Mouse (Mus musculus) MEL (cell line): Measurements from ENCODE around the gene Wdr27. TPM values are rescaled to one million over a fixed set of nuclear protein-coding genes. Genes with fewer than 3 reads are reported as not detected.
"Not testable (repeated sequence)": the region's sequence is repeated elsewhere in the genome, so short reads cannot be mapped to it uniquely, and the experiment has no call there.

Experiments used
- DNase-seq: peaks from one replicate; pipeline ENCODE4 v3.0.0; 2011; ENCODE audit warnings: low read depth, low spot score
- H3K27ac ChIP-seq: 2 replicates; pipeline ENCODE4 v1.5.1; 2012; ENCODE audit warnings: low read depth, mild to moderate bottlenecking, control low read depth, low read length, moderate library complexity; ENCODE audit not compliant: control insufficient read depth
- H3K27me3 ChIP-seq, 2 experiments: fragments of 150-350 bp in 1 of 2; sonication (generic) in 1 of 2; 2 replicates each; pipeline ENCODE4 v1.6.1; 2012; ENCODE audit warnings: low read length in 2 of 2, mild to moderate bottlenecking in 2 of 2, improper control_type of control experiment in 1 of 2, moderate library complexity in 1 of 2; ENCODE audit not compliant: insufficient read depth in 2 of 2, control insufficient read depth in 1 of 2
- H3K36me3 ChIP-seq, 2 experiments: 2 replicates each; pipeline ENCODE4 v1.6.1; 2012 to 2014; ENCODE audit warnings: low read length in 2 of 2, improper control_type of control experiment in 1 of 2, inconsistent platforms in 1 of 2, mild to moderate bottlenecking in 1 of 2; ENCODE audit not compliant: insufficient read depth in 2 of 2, control insufficient read depth in 1 of 2
- H3K4me1 ChIP-seq, 2 experiments: fragments of 150-350 bp in 1 of 2; sonication (generic) in 1 of 2; 2 replicates each; pipeline ENCODE4 v1.6.1; 2012; ENCODE audit warnings: low read length in 2 of 2, improper control_type of control experiment in 1 of 2, mild to moderate bottlenecking in 1 of 2; ENCODE audit not compliant: insufficient read depth in 2 of 2, control insufficient read depth in 1 of 2
- H3K4me3 ChIP-seq, 2 experiments: fragments of 150-350 bp in 1 of 2; sonication (generic) in 1 of 2; 2 replicates each; pipeline ENCODE4 v1.5.1; 2012; ENCODE audit warnings: low read depth in 2 of 2, low read length in 2 of 2, mild to moderate bottlenecking in 2 of 2, moderate library complexity in 2 of 2, control low read depth in 1 of 2, improper control_type of control experiment in 1 of 2; ENCODE audit not compliant: control insufficient read depth in 1 of 2, insufficient read depth in 1 of 2
- H3K79me2 ChIP-seq: 2 replicates; pipeline ENCODE4 v1.6.1; 2012; ENCODE audit warnings: mild to moderate bottlenecking, low read length, moderate library complexity; ENCODE audit not compliant: control insufficient read depth, poor library complexity, insufficient read depth
- H3K9ac ChIP-seq: 2 replicates; pipeline ENCODE4 v1.6.1; 2012; ENCODE audit warnings: low read depth, mild to moderate bottlenecking, control low read depth, low read length, moderate library complexity; ENCODE audit not compliant: control insufficient read depth, poor library complexity, severe bottlenecking
- H3K9me3 ChIP-seq: fragments of 150-350 bp; sonication (generic); replicated peaks from 2 replicates; pipeline ENCODE4 v1.6.1; 2012; ENCODE audit warnings: mild to moderate bottlenecking, low read length, improper control_type of control experiment, moderate library complexity; ENCODE audit not compliant: insufficient read depth
- CTCF ChIP-seq, 3 experiments: IDR thresholded peaks in 2 of 3; conservative IDR thresholded peaks in 1 of 3; 2 replicates each; pipeline ENCODE4 v1.5.1; 2011 to 2012; ENCODE audit warnings: low read length in 3 of 3, low read depth in 2 of 3, mild to moderate bottlenecking in 2 of 3, improper control_type of control experiment in 1 of 3, inconsistent platforms in 1 of 3, mixed read lengths in 1 of 3, moderate library complexity in 1 of 3; ENCODE audit not compliant: control insufficient read depth in 1 of 3, insufficient read depth in 1 of 3, poor library complexity in 1 of 3, severe bottlenecking in 1 of 3
- EP300 ChIP-seq, 2 experiments: IDR thresholded peaks; 2 replicates each; pipeline ENCODE4 v1.6.1; 2011; ENCODE audit warnings: improper control_type of control experiment in 2 of 2, low read length in 2 of 2, low read depth in 1 of 2, mild to moderate bottlenecking in 1 of 2
- GABPA ChIP-seq: IDR thresholded peaks from 2 replicates; pipeline ENCODE4 v1.6.1; 2012; ENCODE audit warnings: low read depth, mild to moderate bottlenecking, inconsistent platforms, low read length, improper control_type of control experiment, moderate library complexity
- JUND ChIP-seq: IDR thresholded peaks from 2 replicates; pipeline ENCODE4 v1.6.1; 2011; ENCODE audit warnings: low read depth, mild to moderate bottlenecking, improper control_type of control experiment, low read length
- KAT2A ChIP-seq: conservative IDR thresholded peaks from 2 replicates; pipeline ENCODE4 v1.6.1; 2012; ENCODE audit warnings: low read depth, low read length, improper control_type of control experiment, inconsistent platforms
- MAX ChIP-seq: IDR thresholded peaks from 2 replicates; pipeline ENCODE4 v1.6.1; 2011; ENCODE audit warnings: low read length, improper control_type of control experiment
- MXI1 ChIP-seq: IDR thresholded peaks from 2 replicates; pipeline ENCODE4 v1.6.1; 2011; ENCODE audit warnings: mild to moderate bottlenecking, low read depth, low read length, improper control_type of control experiment
- MYB ChIP-seq: IDR thresholded peaks from 2 replicates; pipeline ENCODE4 v1.6.1; 2011; ENCODE audit warnings: mild to moderate bottlenecking, low read depth, low read length, improper control_type of control experiment
- MYC ChIP-seq: IDR thresholded peaks from 2 replicates; pipeline ENCODE4 v1.6.1; 2011; ENCODE audit warnings: low read depth, mild to moderate bottlenecking, low read length, improper control_type of control experiment, moderate library complexity
- POLR2A ChIP-seq, 2 experiments: IDR thresholded peaks; 2 replicates each; pipeline ENCODE4 v1.6.1; 2011 to 2012; ENCODE audit warnings: low read length in 2 of 2, mild to moderate bottlenecking in 2 of 2, control low read depth in 1 of 2, improper control_type of control experiment in 1 of 2, low read depth in 1 of 2, moderate library complexity in 1 of 2; ENCODE audit not compliant: control insufficient read depth in 1 of 2, insufficient read depth in 1 of 2, poor library complexity in 1 of 2
- RAD21 ChIP-seq: IDR thresholded peaks from 2 replicates; pipeline ENCODE4 v1.6.1; 2011; ENCODE audit warnings: mild to moderate bottlenecking, low read depth, low read length, improper control_type of control experiment
- RCOR1 ChIP-seq: IDR thresholded peaks from 2 replicates; pipeline ENCODE4 v1.6.1; 2012; ENCODE audit warnings: low read depth, mild to moderate bottlenecking, inconsistent platforms, low read length, improper control_type of control experiment
- SIN3A ChIP-seq: IDR thresholded peaks from 2 replicates; pipeline ENCODE4 v1.6.1; 2012; ENCODE audit warnings: low read length, improper control_type of control experiment, inconsistent platforms
- SMC3 ChIP-seq: IDR thresholded peaks from 2 replicates; pipeline ENCODE4 v1.6.1; 2011; ENCODE audit warnings: low read depth, low read length, improper control_type of control experiment
- TAL1 ChIP-seq: IDR thresholded peaks from 2 replicates; pipeline ENCODE4 v1.6.1; 2012; ENCODE audit warnings: mild to moderate bottlenecking, inconsistent platforms, low read length, moderate library complexity, mixed read lengths
- TBP ChIP-seq: IDR thresholded peaks from 2 replicates; pipeline ENCODE4 v1.8.0; 2011; ENCODE audit warnings: low read depth, low read length, improper control_type of control experiment
- USF2 ChIP-seq, 2 experiments: IDR thresholded peaks; 2 replicates each; pipeline ENCODE4 v1.6.1; 2011 to 2012; ENCODE audit warnings: improper control_type of control experiment in 2 of 2, low read length in 2 of 2, borderline replicate concordance in 1 of 2, inconsistent platforms in 1 of 2, low read depth in 1 of 2, mild to moderate bottlenecking in 1 of 2; ENCODE audit not compliant: insufficient read depth in 1 of 2
- ZKSCAN1 ChIP-seq: IDR thresholded peaks from 2 replicates; pipeline ENCODE4 v1.6.1; 2012; ENCODE audit warnings: low read depth, mild to moderate bottlenecking, inconsistent platforms, low read length, improper control_type of control experiment, moderate library complexity
- ZNF384 ChIP-seq: IDR thresholded peaks from 2 replicates; pipeline ENCODE4 v1.6.1; 2012; ENCODE audit warnings: low read depth, mild to moderate bottlenecking, inconsistent platforms, low read length, improper control_type of control experiment
- polyA plus RNA-seq, 2 experiments: library from polyadenylated mRNA; stranded (reverse) in 1 of 2; unstranded in 1 of 2; fragments of >175 nt in 1 of 2; fragments of >200 nt in 1 of 2; gene quantifications; 2 replicates each; pipeline versions ENCODE4 v1.2.1 to v1.2.4; 2012; ENCODE audit warnings: low replicate concordance in 2 of 2, low read depth in 1 of 2; ENCODE audit not compliant: insufficient read length in 2 of 2, insufficient read depth in 1 of 2, missing spikeins in 1 of 2
- total RNA-seq: library from RNA; depleted of rRNA; stranded (reverse); fragments of 300-350 nt; gene quantifications from 2 replicates; pipeline ENCODE4 v1.2.3, GENCODE M21; 2012

Wdr27 gene
- total and polyA plus RNA-seq, 3 experiments = 0.69 to 1.4 TPM; not detected in 1

DNA sequence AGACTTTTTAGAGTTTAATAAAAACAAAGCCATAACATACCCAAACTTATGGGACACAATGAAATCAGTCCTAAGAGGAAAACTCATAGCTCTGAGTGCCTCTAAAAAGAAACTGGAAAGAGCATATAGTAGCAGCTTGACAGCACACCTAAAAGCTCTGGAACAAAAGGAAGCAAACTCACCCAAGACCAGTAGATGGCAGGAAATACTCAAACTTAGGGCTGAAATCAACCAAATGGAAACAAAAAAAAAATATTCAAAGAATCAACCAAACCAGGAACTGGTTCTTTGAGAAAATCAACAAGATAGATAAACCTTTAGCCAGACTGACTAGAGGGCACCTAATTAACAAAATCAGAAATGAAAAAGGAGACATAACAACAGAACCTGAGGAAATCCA, 47.9 kb downstream of the Wdr27 start:
- H3K27me3 ChIP-seq, H3K9ac ChIP-seq, DNase-seq, H3K4me3 ChIP-seq, H3K27ac ChIP-seq, H3K36me3 ChIP-seq, H3K9me3 ChIP-seq, H3K79me2 ChIP-seq, H3K4me1 ChIP-seq: not testable (repeated sequence)
- TF ChIP-seq CTCF (IDR thresholded peaks at IDR 0.05 in 2 of 3, conservative IDR thresholded peaks at IDR 0.05 in 1 of 3; ENCODE audit: control insufficient read depth in 1 of 3, insufficient read depth in 1 of 3, low read depth in 2 of 3, low read length in 3 of 3, poor library complexity in 1 of 3, severe bottlenecking in 1 of 3) = peak in 1 of 3 experiments; percentile 33; a peak in 2 of 6 replicates
- peak; percentile 46 for TF ChIP-seq RAD21
- TF ChIP-seq ZNF384 = peak; percentile 66
- peak; percentile 33 for TF ChIP-seq SMC3

GRCm38 (mm10) chr17:14886933-14887332, 56.0 kb downstream of the Wdr27 start:
- no peak for DNase-seq
- Histone ChIP-seq H3K27me3 (peaks cover 2 to 14% of the 10 kb centered on the region in 2 experiments), H3K4me1 (no peaks in the 10 kb centered on the region), H3K36me3 (no peaks in the 10 kb centered on the region), H3K27ac (no peak overlapping the region), H3K79me2 (no peaks in the 10 kb centered on the region), H3K4me3 (no peak overlapping the region), H3K9ac (no peak overlapping the region), H3K9me3 (no peaks in the 10 kb centered on the region)
- TF ChIP-seq EP300 (IDR thresholded peaks at IDR 0.05; ENCODE audit: low read depth in 1 of 2, low read length in 2 of 2) = no peak
- no peak for TF ChIP-seq ZKSCAN1
- no peak for TF ChIP-seq CTCF (IDR thresholded peaks at IDR 0.05 in 2 of 3, conservative IDR thresholded peaks at IDR 0.05 in 1 of 3; ENCODE audit: control insufficient read depth in 1 of 3, insufficient read depth in 1 of 3, low read depth in 2 of 3, low read length in 3 of 3, poor library complexity in 1 of 3, severe bottlenecking in 1 of 3)
- TF ChIP-seq TBP = no peak
- no peak for TF ChIP-seq POLR2A (IDR thresholded peaks at IDR 0.05; ENCODE audit: control insufficient read depth in 1 of 2, insufficient read depth in 1 of 2, low read depth in 1 of 2, low read length in 2 of 2, poor library complexity in 1 of 2)
- TF ChIP-seq SMC3 = no peak
- no peak for TF ChIP-seq MXI1
- TF ChIP-seq TAL1 = no peak
- no peak for TF ChIP-seq SIN3A
- TF ChIP-seq KAT2A = no peak
- no peak for TF ChIP-seq JUND
- TF ChIP-seq MYB = no peak
- TF ChIP-seq MYC = no peak
- no peak for TF ChIP-seq MAX
- TF ChIP-seq USF2 (IDR thresholded peaks at IDR 0.05; ENCODE audit: borderline replicate concordance in 1 of 2, insufficient read depth in 1 of 2, low read depth in 1 of 2, low read length in 2 of 2) = no peak
- TF ChIP-seq GABPA = no peak
- TF ChIP-seq RCOR1 = no peak
